Mouse (Mus musculus): Measurements from ENCODE around the gene Neu3.
"Not testable (repeated sequence)": the region's sequence is repeated elsewhere in the genome, so short reads cannot be mapped to it uniquely, and the experiment has no call there.

DNA sequence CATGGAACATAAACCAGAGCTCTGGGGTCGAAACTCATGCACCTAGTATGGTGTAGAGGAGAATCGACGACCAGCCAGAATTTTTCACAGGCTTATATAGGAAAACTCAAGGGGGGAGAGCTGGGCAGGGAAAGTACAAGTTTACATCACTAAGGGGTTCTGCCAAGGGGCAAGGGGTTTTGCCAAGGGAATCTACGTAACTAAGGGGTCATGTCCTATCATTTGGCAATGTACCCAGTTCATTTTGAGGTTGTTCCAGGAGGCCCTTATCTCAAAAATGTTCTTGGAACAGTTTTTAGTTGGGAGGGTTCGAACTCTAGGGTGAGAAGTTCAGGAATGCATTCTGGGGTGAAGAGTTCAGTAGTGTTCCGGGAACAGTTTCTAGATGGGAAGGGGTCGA lies 21.2 kb downstream of the Neu3 start:
- not testable (repeated sequence) for TF ChIP-seq POLR2A, CTCF (IDR thresholded peaks at IDR 0.05; ENCODE audit: extremely low read depth, insufficient read depth, low read length)
